Mouse (Mus musculus) bone marrow macrophage, adult 2 months (primary cell): ENCODE measurements around the gene Gprc5d. TPM values are rescaled to one million over a fixed set of nuclear protein-coding genes. Genes with fewer than 3 reads are reported as not detected.

Experiments used
- H3K27ac ChIP-seq: 2 replicates; pipeline ENCODE4 v1.5.1; 2012; ENCODE audit warnings: low read depth, low read length; ENCODE audit not compliant: insufficient read depth
- H3K4me1 ChIP-seq: 2 replicates; pipeline ENCODE4 v1.6.1; 2012; ENCODE audit warnings: low read length; ENCODE audit not compliant: control insufficient read depth, insufficient read depth
- H3K4me3 ChIP-seq: 2 replicates; pipeline ENCODE4 v1.5.1; 2012; ENCODE audit warnings: mild to moderate bottlenecking, low read length, moderate library complexity; ENCODE audit not compliant: insufficient read depth
- CTCF ChIP-seq: IDR thresholded peaks from 2 replicates; pipeline ENCODE4 v1.5.1; 2012; ENCODE audit warnings: low read depth, mild to moderate bottlenecking, low read length, moderate library complexity
- POLR2A ChIP-seq: IDR thresholded peaks from 2 replicates; pipeline ENCODE4 v1.6.1; 2012; ENCODE audit warnings: mild to moderate bottlenecking, low read depth, low read length, borderline replicate concordance
- polyA plus RNA-seq: library from polyadenylated mRNA; stranded (reverse); fragments of >200 nt; gene quantifications from 2 replicates; pipeline ENCODE4 v1.2.4, GENCODE M21; 2012; ENCODE audit not compliant: missing spikeins, insufficient read depth, insufficient read length

Gene Gprc5d
- polyA plus RNA-seq, 1 experiment = not detected

DNA sequence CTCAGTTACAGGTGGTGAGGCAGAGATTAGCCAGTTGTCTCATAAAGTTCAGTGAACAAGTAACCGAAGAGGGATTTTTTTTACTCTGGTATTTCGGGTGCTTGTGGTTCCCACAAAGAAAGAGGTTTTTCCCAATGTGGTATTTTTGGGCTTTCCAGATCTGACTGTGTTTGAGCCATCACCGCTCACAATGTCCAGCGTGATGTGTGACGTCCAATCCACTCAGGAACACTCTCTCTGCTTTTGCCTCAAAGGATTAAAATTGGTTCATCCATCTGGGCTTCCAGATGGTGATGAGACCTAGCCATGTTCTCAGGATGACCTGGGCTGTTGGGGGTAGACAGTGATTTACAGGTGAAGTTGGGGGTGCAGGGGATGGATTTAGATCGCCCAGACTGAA is 11.1 kb downstream of the Gprc5d start:
- Histone ChIP-seq H3K27ac (no peak overlapping the region), H3K4me1 (no peaks in the 10 kb centered on the region), H3K4me3 (no peak overlapping the region)
- TF ChIP-seq POLR2A = no peak
- no peak for TF ChIP-seq CTCF

DNA sequence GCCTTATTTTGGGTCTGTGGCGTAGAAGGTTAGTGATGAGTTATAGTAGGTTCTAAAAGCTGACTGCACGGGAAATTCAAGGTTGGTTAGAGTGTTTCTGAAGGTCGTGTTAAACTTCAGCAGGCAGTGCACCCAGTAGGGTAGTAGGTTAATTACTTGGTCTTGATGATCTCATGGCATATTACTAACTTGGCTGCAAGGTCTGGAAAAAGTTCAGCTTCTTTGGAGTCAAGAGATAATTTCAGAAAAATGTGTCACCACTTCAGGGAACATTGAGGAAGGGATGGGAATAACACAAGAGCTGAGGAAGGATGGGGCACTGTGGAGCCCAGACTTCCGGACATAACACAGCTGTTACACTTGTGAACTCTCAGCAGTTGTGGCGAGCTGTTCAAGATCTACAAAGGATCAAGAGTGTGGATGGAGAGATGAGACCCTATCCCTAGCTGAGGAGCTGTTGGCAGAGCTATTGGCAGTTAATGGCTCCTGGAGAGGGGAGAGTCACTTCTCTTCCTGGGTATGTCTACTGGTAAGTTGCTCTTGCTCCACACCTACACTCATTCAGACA is 15.3 kb downstream of the Gprc5d start:
- H3K4me3 ChIP-seq = no peak overlapping the region
- no peak for TF ChIP-seq POLR2A
- no peak for TF ChIP-seq CTCF
- H3K4me1 ChIP-seq = no peaks in the 10 kb centered on the region
- H3K27ac ChIP-seq = no peak overlapping the region

GRCm38 (mm10) chr6:135100787-135101472 is 17.2 kb downstream of the Gprc5d start:
- H3K4me3 ChIP-seq = no peak overlapping the region
- H3K4me1 ChIP-seq = no peaks in the 10 kb centered on the region
- no peak overlapping the region for H3K27ac ChIP-seq
- TF ChIP-seq POLR2A = no peak
- no peak for TF ChIP-seq CTCF

GRCm38 (mm10) chr6:135092798-135093470 is 25.1 kb downstream of the Gprc5d start:
- no peak overlapping the region for H3K27ac ChIP-seq
- TF ChIP-seq CTCF (no peak), POLR2A (no peak)
- no peak overlapping the region for H3K4me3 ChIP-seq
- no peaks in the 10 kb centered on the region for H3K4me1 ChIP-seq

DNA sequence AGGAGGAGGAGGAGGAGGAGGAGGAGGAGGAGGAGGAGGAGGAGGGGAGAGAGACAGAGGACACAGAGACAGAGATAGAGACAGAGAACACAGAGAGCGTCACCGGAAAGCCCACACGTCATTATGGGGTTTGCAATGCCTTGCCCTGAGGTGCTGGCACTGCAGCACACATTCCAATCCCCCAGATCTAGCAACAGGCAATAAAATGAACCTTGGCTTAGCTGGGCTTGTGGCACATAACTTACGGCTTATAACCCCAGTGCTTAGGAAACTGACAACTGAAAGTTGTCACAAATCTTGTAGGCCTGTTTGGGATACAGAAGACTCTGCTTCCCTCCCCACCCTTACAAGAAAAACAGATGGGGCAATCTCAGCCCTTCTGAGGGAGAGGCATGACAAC is 27.4 kb downstream of the Gprc5d start:
- TF ChIP-seq POLR2A (no peak), CTCF (no peak)
- no peaks in the 10 kb centered on the region for H3K4me1 ChIP-seq
- no peak overlapping the region for H3K4me3 ChIP-seq
- no peak overlapping the region for H3K27ac ChIP-seq

- H3K4me1 ChIP-seq = no peaks in the 10 kb centered on the region
- no peak overlapping the region for H3K27ac ChIP-seq
- H3K4me3 ChIP-seq = no peak overlapping the region
- TF ChIP-seq CTCF = no peak
- TF ChIP-seq POLR2A = no peak
Measured at GRCm38 (mm10) chr6:135089786-135090185, 28.3 kb downstream of the Gprc5d start.

DNA sequence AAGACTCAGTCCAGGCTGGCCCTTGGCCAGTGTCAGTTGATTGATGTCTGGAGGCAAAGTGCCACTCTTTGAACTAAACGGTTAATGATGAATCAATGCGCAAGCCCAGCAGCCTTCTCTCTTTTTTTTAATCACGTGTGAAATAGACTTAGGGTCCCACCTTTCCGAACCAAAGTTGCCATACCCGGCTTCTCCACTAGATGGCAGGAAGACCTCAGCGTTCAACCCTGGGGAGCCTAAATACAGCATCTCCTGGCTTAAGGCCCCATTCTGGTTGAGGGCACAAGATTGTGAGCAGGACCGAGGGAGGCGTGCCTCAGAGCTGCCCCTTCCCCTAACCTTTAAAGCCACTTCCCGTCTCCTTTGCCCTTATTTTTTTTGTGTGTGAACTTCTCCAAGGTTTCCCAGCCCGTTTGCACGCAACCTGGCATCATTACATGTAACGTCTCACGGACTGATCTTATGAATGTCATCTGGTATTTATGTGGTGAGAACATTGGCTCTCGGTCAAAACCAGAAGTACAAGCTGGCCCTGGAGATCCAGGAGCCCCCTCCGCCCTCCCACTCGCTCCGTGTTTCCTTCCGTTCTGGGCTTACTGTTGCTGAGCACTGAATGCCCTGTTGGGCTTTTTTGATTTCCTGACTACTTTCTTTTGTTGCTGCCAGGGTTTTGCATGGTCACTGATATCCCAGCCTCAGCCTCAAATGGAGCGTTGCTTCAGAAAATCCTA is 30.2 kb downstream of the Gprc5d start:
- H3K27ac ChIP-seq = no peak overlapping the region
- H3K4me3 ChIP-seq = peak overlapping the region; percentile 23; the same call in 1 of the 2 replicates
- H3K4me1 ChIP-seq = no peaks in the 10 kb centered on the region
- TF ChIP-seq CTCF = peak; percentile 83; the same call in 1 of the 2 replicates
- TF ChIP-seq POLR2A = 0 out of 2 replicates have a peak, but pooled peaks have one; percentile 27

GRCm38 (mm10) chr6:135085703-135086102 is 32.4 kb downstream of the Gprc5d start:
- Histone ChIP-seq H3K4me3 (no peak overlapping the region), H3K4me1 (no peaks in the 10 kb centered on the region), H3K27ac (no peak overlapping the region)
- TF ChIP-seq CTCF (no peak), POLR2A (no peak)

DNA sequence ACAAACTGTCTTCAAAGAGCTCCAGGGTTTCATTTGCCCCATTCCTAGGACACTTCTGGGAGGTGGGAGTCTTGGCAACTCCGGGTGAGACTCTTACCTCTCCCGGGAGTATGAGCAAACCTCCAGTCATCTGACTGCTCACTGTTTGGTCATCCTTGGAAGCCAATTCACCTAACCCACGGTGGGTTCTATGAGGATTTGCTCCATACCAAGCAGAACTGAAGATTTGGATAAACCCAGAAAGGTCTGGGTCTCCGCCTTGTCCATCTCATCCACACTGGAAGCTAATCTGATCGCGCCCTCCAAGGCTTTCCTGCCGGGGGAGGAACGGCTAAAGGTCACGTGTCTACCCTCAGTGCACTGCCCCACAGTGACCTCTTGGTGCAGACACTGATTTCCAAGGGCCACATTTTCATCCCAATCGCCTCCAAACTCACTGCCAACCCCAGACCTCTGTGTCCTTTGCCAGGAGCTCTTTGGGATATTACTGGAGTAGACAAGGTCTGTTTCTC is 34.0 kb downstream of the Gprc5d start:
- TF ChIP-seq CTCF (no peak), POLR2A (no peak)
- Histone ChIP-seq H3K4me1 (no peaks in the 10 kb centered on the region), H3K4me3 (no peak overlapping the region), H3K27ac (no peak overlapping the region)

DNA sequence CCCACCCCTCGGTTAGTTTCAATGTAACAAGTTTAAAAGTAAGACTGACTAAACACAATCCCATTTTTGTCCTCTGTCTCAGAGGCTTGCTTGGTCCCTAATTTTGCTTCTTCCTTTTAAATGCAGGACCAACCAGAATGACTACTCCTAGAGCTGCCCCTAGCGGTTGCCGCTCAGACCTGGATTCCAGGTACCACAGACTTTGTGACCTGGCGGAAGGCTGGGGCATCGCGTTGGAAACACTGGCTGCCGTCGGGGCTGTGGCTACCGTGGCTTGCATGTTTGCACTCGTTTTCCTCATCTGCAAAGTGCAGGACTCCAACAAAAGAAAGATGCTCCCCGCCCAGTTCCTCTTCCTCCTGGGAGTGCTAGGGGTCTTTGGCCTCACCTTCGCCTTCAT is 39.7 kb downstream of the Gprc5d start:
- no peak overlapping the region for H3K27ac ChIP-seq
- no peak for TF ChIP-seq POLR2A
- no peaks in the 10 kb centered on the region for H3K4me1 ChIP-seq
- H3K4me3 ChIP-seq = no peak overlapping the region
